Mouse (Mus musculus) large intestine, adult 2 months (tissue): ENCODE results near the gene Ttc17. TPM values are rescaled to one million over a fixed set of nuclear protein-coding genes. Genes with fewer than 3 reads are reported as not detected.
"Not testable (repeated sequence)": the region's sequence is repeated elsewhere in the genome, so short reads cannot be mapped to it uniquely, and the experiment has no call there.

ENCODE experiments used
- DNase-seq: peaks from one replicate; pipeline ENCODE4 v3.0.0-alpha.2; 2012; ENCODE audit warnings: low read depth, low spot score
- WGBS: fragments of 180-500 bp; shearing (Covaris S2); methylation state at CpG from one replicate; pipeline ENCODE4 v1.1.7; 2018; 5-methylcytosine and 5-hydroxymethylcytosine counted together
- polyA plus RNA-seq: library from polyadenylated mRNA; depleted of rRNA; stranded (reverse); fragments of >200 nt; gene quantifications from 2 replicates; pipeline ENCODE4 v1.2.3, GENCODE M21; 2012

Gene Ttc17
- polyA plus RNA-seq, 1 experiment, result 14.6 TPM

DNA sequence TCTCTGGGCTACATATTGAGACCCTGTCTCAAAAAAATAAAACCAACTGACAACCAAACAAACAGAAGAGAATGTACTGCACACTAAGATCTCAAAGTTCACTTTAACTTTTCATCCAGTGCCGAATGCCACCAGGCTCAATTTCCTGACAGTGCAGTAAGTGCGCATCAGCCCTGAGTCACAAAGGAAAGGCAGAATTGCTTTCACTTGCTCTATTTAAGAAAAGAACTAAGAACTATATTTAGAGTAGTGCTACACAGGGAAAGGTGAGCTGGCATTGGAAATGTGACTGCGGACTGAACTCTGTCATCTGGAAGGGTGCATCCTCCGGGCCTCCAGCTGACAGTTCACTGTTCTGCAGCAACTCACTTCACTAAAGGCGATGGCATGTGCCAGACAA, 18.6 kb downstream of the Ttc17 start:
- 73% methylated on average over 5 of the region's 5 CpGs for WGBS

DNA sequence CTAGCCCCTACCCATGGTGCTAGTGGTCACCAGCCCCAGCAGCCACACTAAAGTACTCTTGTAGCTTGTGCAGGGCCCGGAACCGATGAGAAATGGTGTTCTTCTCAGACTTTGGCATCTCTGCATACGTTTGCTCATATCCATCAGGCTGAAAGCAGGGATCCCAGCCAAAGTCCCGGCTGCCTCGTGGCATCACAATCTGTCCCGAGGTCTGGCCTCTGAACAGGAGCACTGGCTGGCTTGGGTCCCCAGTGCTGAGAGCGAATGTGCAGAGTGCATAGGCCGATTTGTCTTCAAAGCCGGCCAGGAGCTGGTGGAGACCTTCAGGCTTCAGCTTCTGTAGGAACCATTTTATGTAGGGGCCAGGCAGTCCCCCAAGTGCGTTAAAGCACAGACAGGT, 22.0 kb downstream of the Ttc17 start:
- DNase-seq, result not testable (repeated sequence)
- WGBS, result 94% methylated on average over 10 of the region's 10 CpGs

More for the DNA sequence above, 18.6 kb downstream of the Ttc17 start:
- no peak for DNase-seq

DNA sequence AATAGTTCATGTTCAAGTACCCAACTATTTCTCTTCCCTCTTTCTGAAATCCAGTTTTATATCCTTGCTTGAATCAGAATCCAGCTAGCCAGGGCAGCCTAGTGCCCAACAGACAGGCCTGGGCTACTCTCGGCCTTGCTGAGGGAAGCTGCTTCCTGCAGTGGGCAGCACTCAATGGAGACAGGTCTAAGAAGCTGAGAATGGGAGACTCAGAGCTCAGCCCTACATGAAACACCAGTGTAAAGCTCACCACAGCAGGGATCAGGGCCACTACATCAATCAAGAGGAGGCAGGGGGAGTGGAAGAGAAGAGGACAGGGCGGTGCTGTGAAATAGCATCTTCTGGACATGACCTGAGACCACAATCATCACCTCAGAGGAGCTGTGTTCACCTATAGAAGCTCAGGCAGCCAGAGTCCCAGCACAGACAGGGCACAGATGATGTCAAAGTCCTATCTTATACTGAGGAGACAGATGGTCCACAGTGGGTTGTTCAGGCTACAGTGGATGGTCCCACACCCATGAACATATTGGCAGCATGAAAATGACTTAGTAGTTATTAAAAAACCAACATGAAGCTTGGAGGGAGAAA, 25.3 kb downstream of the Ttc17 start:
- DNase-seq, result no peak
- 85% methylated on average over 2 of the region's 2 CpGs for WGBS

DNA sequence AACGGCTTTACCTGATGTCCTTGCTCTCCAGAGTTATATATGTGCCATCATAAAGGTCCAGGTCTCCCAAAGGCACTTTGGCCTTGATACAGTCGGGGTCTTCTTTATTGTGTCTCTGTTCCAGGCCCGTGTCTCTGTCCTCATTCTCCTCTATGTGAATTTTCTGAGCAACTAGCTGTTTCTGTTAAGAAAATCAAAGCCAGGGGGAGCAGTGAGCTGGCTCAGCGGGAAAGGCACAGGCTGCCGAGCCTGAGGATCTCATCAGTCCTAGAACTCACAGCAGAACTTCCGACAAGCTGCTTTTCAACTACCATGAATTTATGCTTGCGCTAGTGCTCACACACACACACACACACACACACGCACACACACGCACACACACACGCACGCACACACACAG, 27.8 kb downstream of the Ttc17 start:
- DNase-seq, result no peak
- WGBS, result 84% methylated on average over 11 of the region's 11 CpGs

DNA sequence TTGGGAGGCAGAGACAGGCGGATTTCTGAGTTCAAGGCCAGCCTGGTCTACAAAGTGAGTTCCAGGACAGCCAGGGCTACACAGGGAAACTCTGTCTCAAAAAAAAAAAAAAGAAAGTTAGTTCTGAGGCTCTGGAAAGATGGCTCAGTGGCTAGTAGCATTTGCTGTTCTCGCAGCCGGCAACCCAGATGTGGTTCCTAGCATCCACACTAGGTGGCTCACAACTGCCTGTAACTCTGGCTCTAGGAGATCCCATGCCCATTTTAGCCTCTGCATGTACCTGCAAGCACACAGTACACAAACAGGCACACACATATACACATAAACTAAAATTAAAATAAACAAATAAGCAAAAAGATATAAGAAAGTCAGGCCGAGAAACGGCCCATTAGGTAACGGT, 35.4 kb downstream of the Ttc17 start:
- WGBS, result 67% methylated on average over 6 of the region's 6 CpGs
- no peak for DNase-seq

DNA sequence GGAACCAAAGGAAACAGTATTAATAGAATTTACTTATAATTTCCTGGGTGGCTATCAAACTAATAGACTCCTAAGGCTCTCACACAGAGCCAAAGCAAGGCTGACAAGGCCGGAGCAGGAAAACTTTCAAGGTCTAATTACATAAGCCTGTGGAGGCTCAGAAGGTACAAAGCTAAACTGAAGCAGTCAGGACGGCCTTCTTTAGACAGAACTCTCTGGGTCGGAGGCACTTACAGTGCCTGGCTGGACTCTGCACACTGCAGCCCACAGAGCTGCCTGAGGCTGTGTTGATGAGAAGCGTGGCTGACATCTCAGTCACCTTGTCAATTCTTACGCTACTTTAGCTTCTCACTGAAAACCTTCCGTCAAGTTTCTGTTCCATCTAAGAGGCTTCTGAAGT, 42.7 kb downstream of the Ttc17 start:
- 97% methylated on average over 6 of the region's 6 CpGs for WGBS
- no peak for DNase-seq

DNA sequence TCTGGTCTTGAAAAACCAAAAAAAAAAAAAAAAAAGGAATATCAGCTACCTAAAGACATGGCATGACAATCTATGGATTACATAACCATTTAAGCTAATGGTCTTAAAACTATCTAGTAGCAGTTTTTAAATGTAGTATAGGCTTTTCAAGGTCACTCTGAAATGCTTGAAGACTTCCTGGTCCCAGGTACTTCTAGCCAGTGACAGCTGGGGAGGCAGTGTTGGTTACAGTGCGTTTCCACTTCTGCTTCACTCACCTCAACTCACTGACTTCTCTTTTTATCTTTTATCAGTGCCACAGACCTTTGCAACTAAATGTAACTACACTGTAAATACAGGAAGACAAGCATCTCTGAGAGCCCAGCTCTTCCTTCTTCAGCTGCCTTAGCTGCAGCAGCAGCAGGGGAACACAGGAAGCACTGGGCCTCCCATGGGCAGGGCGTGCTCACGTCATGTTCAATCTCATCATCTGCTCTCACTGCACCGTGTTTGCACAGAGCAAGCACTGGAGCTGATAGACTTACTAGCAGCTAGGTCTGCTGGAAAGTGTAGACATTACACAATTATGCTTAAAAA, 46.0 kb downstream of the Ttc17 start:
- peak; percentile 19 for DNase-seq
- 35% methylated on average over 4 of the region's 4 CpGs for WGBS

DNA sequence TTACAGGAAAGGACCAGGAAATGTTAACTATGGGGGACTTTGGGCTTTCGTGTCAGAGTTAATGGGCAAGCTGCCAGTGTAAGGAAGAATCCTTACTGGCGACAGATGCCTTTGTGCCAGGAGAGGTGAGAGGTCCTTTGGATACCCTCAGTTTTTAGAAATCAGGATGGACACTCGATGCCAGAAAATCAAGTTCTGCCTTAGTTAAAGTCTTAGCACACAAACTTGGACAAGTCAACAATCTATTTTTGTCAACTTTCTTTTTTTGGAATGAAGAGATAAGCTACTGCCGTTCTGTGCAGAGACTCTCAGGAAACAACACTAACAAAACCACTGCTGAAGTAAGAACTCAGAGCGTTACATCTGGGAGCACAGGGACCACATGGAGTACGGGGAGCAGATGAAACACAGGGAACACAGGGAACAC, 58.3 kb downstream of the Ttc17 start:
- DNase-seq, result no peak

DNA sequence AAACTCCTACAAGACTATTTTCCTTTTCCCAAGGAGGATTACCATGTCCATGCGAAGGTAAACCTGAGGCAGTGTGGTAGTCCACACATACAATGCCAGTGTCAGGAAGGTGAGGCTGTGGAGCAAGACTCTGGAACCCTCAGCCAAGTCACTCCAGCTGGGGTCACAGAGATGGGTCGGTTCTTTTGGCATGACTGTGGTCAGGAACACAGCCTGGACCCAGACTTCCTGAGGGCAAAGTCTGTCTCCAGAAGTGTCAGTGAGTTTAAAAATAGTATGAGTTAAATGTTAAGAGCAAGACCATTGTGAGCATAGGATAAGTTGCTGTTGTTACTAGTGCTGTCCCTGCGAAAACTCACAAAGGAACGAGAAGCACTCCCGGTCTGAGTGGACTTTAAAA, 59.7 kb downstream of the Ttc17 start:
- DNase-seq, result no peak
- WGBS, result 74% methylated on average over 5 of the region's 5 CpGs

More for the DNA sequence above, 58.3 kb downstream of the Ttc17 start:
- 20% methylated on average over 6 of the region's 6 CpGs for WGBS

DNA sequence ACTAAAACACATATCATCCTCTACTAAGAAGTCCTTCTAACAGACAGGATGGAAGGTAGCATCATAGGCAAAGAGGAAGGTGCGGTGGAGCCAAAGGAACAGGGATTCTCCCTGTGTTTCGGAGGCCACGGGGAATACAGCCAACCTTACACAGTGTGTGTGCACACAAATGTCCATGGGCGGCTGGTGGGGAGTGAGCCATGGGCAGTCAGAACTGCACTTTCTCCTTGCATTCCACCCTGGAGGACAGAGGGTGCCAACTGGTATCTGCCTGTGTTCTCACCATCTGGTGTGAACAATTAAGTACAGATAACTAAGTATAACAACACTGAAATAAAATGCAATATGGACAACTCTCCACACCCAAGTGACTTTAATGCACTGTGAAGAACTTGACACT, 61.9 kb downstream of the Ttc17 start:
- 94% methylated on average over 4 of the region's 4 CpGs for WGBS

DNA sequence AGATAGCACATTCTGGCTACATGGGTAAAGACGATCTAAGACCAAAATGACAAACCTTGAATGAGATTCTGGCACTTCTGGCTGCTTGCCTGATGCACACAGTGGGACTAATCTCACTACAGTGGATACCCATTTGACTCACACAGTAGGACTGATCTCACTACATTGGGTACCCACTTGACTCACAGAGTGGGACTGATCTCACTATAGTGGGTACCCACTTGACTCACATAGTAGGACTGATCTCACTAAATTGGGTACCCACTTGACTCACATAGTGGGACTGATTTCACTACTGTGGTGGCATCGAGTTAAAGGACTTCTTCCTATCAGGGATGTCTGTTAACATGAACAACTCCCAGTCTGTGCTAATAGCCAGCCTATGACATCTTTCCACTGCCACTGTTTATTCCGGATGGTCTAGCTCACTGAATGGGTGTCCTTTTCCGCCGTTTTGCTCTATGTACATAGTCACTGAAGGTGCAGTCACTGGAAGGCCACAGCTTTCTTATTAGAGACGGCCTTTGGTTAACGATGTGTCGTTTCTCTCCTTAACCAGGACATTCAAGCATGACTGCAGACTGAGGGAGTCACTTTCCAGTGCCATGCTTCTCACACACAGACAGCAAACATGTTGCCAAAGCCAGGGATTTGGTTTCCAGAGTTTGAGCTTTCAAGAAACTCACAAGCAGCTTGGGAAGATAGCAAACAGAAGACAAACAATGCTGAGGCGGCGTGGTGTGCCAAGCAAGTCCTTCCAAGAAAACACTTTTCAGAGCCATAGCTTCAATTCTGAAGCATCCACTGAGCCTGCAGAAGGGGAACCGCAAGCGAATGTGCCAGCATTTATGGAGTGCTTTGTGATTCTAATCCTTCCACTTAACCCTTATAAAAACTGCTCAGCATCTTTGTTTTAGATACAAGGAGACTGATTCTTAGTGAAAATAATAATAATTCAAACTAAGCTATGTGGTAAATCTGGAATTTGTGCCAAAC, 62.9 kb downstream of the Ttc17 start:
- no peak for DNase-seq
- 83% methylated on average over 12 of the region's 12 CpGs for WGBS

More for the DNA sequence above, 61.9 kb downstream of the Ttc17 start:
- no peak for DNase-seq

DNA sequence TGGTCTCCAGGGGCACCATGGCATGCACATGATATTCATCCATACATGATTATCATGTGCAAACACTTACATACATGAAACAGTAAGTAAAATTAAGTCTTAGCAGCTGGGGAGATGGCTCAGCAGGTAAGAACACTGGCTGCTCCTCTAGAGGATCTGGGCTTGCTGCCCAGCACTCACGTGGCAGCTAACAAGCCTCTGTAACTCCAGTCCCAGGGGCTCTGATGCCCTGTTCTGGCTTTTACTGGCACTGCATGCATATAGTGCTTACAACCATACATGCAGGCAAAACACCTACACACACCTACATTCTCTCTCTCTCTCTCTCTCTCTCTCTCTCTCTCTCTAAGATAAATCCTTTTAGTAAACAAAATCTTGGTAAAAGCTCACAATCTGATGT, 65.7 kb downstream of the Ttc17 start:
- WGBS, result 69% methylated on average over 1 of the region's 1 CpGs
- DNase-seq, result no peak

DNA sequence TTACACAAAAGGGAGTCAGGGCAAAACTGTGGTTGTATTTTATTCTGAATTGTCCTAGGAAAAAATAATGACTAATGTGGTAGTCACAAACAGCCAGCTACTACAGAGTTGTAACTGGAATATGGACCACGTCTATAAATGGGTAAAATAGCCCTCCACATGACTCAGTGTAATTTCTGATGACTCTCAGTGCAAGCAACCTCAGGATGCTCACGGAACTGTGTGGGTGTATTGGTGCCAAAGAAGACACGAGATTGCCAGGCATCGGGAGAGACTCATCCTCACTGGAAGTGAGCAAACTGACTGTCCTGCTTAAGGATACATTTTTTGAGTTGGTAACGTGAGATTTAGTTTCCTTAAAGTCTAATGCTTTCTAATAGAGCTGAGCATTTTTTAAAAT, 67.0 kb downstream of the Ttc17 start:
- DNase-seq, result no peak
- 88% methylated on average over 5 of the region's 5 CpGs for WGBS

DNA sequence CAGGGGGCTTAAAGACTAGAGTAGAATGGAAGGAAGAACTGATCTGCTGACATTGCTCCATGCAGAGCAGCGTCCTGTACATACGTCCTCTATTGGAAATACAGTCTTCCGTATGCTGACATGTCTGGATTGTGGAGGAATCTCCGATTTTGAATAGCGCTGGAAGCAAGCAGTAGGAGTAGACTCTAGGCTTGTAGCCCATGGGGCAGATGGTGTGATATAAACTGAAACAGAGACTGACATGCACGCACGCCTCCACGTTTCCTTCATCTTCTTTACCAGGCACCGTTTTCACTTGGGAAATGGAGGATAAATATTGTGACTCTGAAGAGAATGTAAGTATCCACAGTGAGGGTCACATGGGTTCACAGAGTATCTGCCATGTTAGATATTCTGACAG, 70.2 kb downstream of the Ttc17 start:
- no peak for DNase-seq
- WGBS, result 99% methylated on average over 9 of the region's 9 CpGs

DNA sequence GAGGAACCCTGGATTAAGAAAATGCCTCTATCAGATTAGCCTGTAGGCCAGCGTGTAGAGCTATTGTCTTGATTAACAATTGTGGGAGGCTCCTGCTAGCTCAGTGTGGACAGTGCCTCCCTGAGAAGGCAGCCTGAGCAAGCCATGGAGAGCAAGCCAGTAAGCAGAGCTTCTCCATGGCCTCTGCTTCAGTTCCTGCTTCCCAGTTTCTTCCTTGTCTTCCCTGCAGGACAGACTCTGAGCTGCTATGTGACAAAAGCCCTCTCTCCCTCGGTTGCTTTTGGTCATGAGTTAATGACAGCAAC, 71.8 kb downstream of the Ttc17 start:
- WGBS, result 45% methylated on average over 2 of the region's 2 CpGs
- no peak for DNase-seq

DNA sequence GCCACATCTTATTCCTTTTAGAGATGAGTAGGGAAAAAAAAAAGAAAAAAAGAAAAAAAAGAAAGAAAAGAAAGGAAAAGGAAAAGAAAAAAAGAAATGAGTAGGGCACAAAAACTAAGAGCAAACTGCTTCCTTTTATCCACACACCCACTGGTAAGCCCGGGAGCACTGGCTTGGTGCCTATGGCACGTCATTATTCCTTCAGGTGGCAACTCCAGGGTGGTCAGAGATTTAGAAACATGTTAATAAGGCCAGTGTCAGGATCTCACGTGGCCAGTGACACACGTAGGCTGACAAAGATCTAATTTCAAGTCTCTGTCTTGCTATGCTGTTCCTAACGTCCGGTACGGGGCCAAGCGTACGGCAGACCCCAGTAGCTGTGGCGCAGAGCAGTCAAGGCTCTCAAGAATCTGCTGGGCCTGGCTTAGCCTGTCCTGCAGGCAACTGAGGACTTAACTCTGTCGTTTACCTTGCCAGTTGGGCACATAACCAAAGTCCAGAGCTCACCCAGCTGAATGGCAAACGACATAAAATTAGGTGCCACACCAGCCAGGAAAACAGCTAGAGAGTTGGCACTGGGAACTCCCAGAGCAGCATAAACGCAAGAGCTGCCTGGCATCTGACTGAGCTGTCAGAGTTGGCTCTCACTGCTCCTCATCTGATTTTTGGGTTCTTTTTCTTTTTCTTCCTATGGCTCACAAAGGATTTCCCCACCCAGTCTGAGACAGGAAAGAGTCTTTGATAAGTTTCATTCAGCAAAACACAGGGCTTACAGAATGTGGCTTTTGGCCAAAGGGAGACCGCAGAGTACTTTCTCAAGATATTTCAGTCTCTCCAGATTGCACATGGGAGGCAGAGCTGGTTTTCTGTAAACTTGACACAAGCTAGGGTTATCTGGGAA, 72.4 kb downstream of the Ttc17 start:
- 74% methylated on average over 14 of the region's 14 CpGs for WGBS
- DNase-seq, result peak; percentile 16

DNA sequence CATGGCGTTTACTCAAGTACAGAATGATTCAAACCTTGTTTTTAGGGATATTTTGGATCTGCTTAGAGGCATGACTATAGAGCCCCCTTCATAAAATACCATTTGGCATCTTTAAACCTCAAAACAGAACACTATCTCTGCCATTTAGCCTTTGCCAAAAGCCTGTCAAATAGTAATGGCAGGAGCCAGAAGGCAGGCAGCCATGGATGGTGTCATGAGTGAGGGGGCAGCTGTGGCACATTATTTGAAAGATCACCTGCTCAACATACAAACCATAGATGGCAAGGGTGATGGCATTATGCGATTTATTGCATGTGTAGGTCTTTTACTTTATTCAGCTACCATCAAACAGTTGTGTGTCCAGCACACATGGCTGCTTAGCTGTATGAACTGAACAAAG, 73.4 kb downstream of the Ttc17 start:
- 95% methylated on average over 2 of the region's 2 CpGs for WGBS
- DNase-seq, result no peak

DNA sequence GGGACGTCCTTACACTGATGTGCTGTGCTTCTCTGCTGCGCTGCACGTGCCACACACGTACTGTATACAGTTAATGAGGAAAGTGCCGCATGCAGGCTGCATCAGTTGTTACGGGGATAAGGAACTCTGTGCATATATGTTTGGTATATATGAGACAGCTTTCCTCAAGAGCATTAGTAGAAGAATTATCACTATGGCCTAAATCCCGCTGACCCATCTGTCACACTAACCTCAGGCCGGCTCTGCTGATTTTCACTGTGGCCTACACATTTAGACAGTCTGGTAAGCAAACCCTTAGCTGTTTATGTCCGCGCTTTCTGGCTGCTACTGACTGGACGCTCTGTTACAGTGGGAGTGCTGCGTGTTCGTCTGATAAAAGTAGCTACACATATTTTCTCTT, 77.2 kb downstream of the Ttc17 start:
- no peak for DNase-seq
- WGBS, result 92% methylated on average over 13 of the region's 13 CpGs

DNA sequence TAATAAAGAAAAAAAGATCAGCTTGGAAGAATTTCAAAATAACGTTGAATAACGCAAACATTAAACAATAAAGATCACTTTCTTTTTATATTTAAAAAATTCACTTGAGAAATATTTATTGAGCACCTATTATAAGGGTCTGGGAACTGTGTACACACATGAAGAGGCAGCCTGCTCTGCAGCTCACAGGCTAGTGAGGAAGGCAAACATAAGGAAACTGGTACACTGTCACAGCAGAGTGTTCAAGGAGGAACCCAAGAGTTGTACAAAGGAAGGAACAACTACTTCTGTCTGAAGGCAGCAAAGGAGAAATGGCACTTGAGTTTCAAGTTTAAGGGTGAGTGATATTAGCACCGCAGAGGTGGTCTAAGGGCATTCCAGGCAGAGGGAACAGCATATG, 78.7 kb downstream of the Ttc17 start:
- WGBS, result 96% methylated on average over 3 of the region's 3 CpGs
- DNase-seq, result no peak

DNA sequence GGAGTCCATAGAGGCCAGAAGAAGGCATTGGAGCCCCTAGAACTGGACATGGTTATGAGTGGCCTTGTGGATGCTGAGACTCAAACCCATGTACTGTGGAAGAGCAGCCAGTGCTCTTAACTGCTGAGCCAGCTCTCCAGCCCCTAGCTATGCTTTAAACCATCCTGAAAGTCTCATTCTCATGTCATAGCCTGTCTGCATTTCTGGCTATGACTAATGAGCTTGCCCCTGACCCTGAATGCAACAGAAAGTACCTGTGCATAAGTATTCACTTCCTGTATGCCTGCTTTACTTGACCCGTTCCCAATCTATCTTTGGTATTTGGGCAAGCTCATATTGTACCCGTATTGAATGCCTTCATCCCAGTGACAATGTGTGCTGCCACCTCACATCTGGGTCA, 86.7 kb downstream of the Ttc17 start:
- DNase-seq, result no peak
- whole genome bisulfite sequencing, result 87% methylated on average over 2 of the region's 2 CpGs
